Mouse (Mus musculus) olfactory bulb, adult 2 months (tissue): ENCODE results near the gene Ptpn13.

Experiments
- CTCF ChIP-seq: fragments of 200-500 bp; IDR thresholded peaks from 2 replicates; pipeline ENCODE4 v1.5.1; 2012; ENCODE audit warnings: low read depth, mild to moderate bottlenecking, low read length, moderate library complexity; ENCODE audit not compliant: insufficient read depth
- POLR2A ChIP-seq: fragments of 200-500 bp; IDR thresholded peaks from 2 replicates; pipeline ENCODE4 v1.6.1; 2012; ENCODE audit warnings: mild to moderate bottlenecking, low read depth, low read length, moderate library complexity; ENCODE audit not compliant: insufficient read depth

DNA sequence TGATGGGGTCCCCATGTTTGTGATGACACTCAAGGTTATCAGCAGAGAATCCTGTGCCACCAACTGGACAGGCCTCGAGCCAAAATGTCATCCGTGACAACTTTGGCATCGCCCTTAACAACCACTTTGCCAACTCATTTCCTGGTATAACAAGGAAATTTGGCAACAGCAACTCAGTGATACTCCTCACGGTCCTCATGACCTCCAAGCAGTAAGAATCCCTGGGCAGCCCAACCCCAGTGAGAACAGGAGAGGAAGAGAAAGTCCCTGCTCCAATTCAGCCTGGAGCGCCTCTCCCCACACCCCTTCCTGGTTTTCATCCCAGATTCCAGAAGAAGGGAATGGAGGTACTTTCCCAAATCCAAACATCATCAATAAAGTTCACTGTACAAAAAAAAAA is 199.8 kb downstream of the Ptpn13 start:
- TF ChIP-seq CTCF (no peak), POLR2A (no peak)
